Comparison of ENCODE assay signal across 21 mouse cellular contexts in the genomic region with DNA sequence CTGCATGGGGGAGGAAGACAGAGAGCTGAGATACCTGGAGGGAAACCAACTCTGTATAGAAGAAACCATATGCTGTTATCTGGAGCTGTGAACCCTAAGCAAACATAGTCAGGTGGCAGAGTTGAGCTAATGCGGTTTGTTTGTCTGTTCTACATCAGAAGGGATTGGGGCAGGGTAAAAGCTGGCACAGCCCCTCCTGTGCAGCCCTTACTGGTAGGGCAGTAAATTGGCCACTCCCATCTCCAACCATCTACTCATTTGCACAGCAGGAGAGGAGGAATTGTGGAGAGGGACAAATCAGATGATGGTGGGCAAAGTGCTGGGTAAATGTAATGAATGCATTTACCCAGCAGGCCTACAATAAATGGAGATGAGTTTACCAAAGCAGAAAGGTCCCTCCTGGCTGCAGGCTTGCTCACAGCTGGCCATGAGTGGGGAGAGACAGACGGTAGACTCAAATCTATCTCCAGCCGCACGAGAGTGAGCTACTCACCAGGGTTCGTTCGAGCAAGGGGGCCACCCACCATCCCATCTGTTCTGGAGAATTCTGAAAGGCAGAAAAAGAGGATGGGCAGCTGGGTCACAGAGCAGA.
DNase-seq lines count a peak whose midpoint lies in the region; ATAC-seq and TF ChIP-seq lines count a peak whose summit lies in the region.
"Had no signal": no experiment of that assay in that cellular context is flagged by ENCODE, and none has a peak within 500 bp of the region (broad histone marks: within the 10 kb centered on the region; RNA-seq: fewer than 3 reads in every experiment).

No protein-coding gene starts in this region.

- TF ChIP-seq CTCF in hindbrain, postnatal 0 days (IDR thresholded peaks at IDR 0.05; ENCODE audit: low read depth) = no peak
- TF ChIP-seq CTCF in left cerebral cortex, adult 2 months (IDR thresholded peaks at IDR 0.05) = no peak

- H3K4me2 ChIP-seq in hindbrain, postnatal 0 days (ENCODE audit: low read depth, low read length) = no peak overlapping the region
- H3K4me2 ChIP-seq: heart, embryonic 12.5 days; kidney, embryonic 15.5 days; limb, embryonic 15.5 days; neural tube, embryonic 13.5 days had no signal

- WGBS in hindbrain, postnatal 0 days = 31% methylated on average over 6 of the region's 6 CpGs
- 65% methylated on average over 6 of the region's 6 CpGs for WGBS in hindbrain, embryonic 10.5 days
- WGBS in limb, embryonic 10.5 days = 68% methylated on average over 6 of the region's 6 CpGs

- no peaks in the 10 kb centered on the region for H3K36me3 ChIP-seq in hindbrain, postnatal 0 days (ENCODE audit: insufficient read depth, low read length)
- no peaks in the 10 kb centered on the region for H3K36me3 ChIP-seq in hindbrain, embryonic 10.5 days
- H3K36me3 ChIP-seq in limb, embryonic 10.5 days = no peaks in the 10 kb centered on the region
- H3K36me3 ChIP-seq: embryonic facial prominence, embryonic 10.5 days; G1E; heart, embryonic 12.5 days; kidney, embryonic 15.5 days; limb, embryonic 15.5 days; neural tube, embryonic 13.5 days had no signal

- H3K27me3 ChIP-seq in hindbrain, postnatal 0 days (ENCODE audit: insufficient read depth, low read length) = no peaks in the 10 kb centered on the region
- peaks cover 18% of the 10 kb centered on the region; the same call in 1 of the 2 replicates for H3K27me3 ChIP-seq in hindbrain, embryonic 10.5 days (ENCODE audit: insufficient read depth, poor library complexity, severe bottlenecking)
- H3K27me3 ChIP-seq in limb, embryonic 10.5 days (ENCODE audit: low read depth, poor library complexity, severe bottlenecking) = no peaks in the 10 kb centered on the region
- H3K27me3 ChIP-seq: limb, embryonic 15.5 days; megakaryocyte, embryonic 14.5 days; neural tube, embryonic 13.5 days had no signal

- H3K4me3 ChIP-seq in hindbrain, postnatal 0 days (ENCODE audit: low read length) = no peak overlapping the region
- no peak overlapping the region for H3K4me3 ChIP-seq in hindbrain, embryonic 10.5 days
- H3K4me3 ChIP-seq in left cerebral cortex, adult 2 months = no peak overlapping the region
- H3K4me3 ChIP-seq in limb, embryonic 10.5 days = no peak overlapping the region
- H3K4me3 ChIP-seq: embryonic facial prominence, embryonic 10.5 days; heart, embryonic 12.5 days; kidney, embryonic 15.5 days; limb, embryonic 15.5 days; megakaryocyte, embryonic 14.5 days; neural tube, embryonic 13.5 days had no signal

- ATAC-seq in cerebellum, adult (ENCODE audit: insufficient number of reproducible peaks, low FRiP score, low TSS enrichment) = no peak
- peak; percentile 69 for ATAC-seq in hindbrain, postnatal 0 days
- ATAC-seq: CD4-positive, CD25-positive, alpha-beta regulatory T cell, adult 4 months had no signal

- intact Hi-C loops in left cerebral cortex, adult 2 months (cut with DNase I) = no loop called here
- intact Hi-C loops in left cerebral cortex, postnatal 10 days (cut with DNase I) = no loop called here
- intact Hi-C loops in left cerebral cortex, postnatal 4 days (cut with DNase I) = no loop called here

- no peak overlapping the region for H3K9ac ChIP-seq in hindbrain, postnatal 0 days (replicated peaks; ENCODE audit: low read length)
- H3K9ac ChIP-seq: heart, embryonic 12.5 days; kidney, embryonic 15.5 days; limb, embryonic 15.5 days; neural tube, embryonic 13.5 days had no signal

- no peaks in the 10 kb centered on the region for H3K9me3 ChIP-seq in hindbrain, postnatal 0 days (ENCODE audit: low read length)
- no peaks in the 10 kb centered on the region for H3K9me3 ChIP-seq in hindbrain, embryonic 10.5 days
- H3K9me3 ChIP-seq in limb, embryonic 10.5 days (replicated peaks) = no peaks in the 10 kb centered on the region
- H3K9me3 ChIP-seq: embryonic facial prominence, embryonic 10.5 days; heart, embryonic 12.5 days; kidney, embryonic 15.5 days; limb, embryonic 15.5 days; neural tube, embryonic 13.5 days had no signal

- DNase-seq in cerebellum, postnatal 10 days = peak; percentile 46 to 58
- peak; percentile 56 for DNase-seq in hindbrain, postnatal 0 days (ENCODE audit: low spot score)
- no peak for DNase-seq in hindbrain, embryonic 10.5 days (ENCODE audit: low spot score)
- DNase-seq in left cerebral cortex, adult 2 months (ENCODE audit: extremely low spot score in 1 of 2, low spot score in 2 of 2) = no peak
- no peak for DNase-seq in left cerebral cortex, postnatal 10 days (ENCODE audit: extremely low spot score in 1 of 2, low spot score in 2 of 2)
- DNase-seq in left cerebral cortex, postnatal 4 days = peak; percentile 63
- DNase-seq in limb, embryonic 10.5 days (ENCODE audit: low spot score) = no peak
- DNase-seq: cerebellum, adult 11 months; cerebellum, postnatal 25 days; heart, postnatal 36 days; lung, postnatal 10 days; thymus, adult 2 months had no signal

- peaks cover 4% of the 10 kb centered on the region; the same call in 1 of the 2 replicates for H3K4me1 ChIP-seq in hindbrain, postnatal 0 days (ENCODE audit: insufficient read depth, low read length)
- peaks cover 17% of the 10 kb centered on the region for H3K4me1 ChIP-seq in hindbrain, embryonic 10.5 days (replicated peaks)
- peaks cover 32% of the 10 kb centered on the region for H3K4me1 ChIP-seq in limb, embryonic 10.5 days
- H3K4me1 ChIP-seq: heart, embryonic 12.5 days; kidney, embryonic 15.5 days; megakaryocyte, embryonic 14.5 days had no signal

- H3K27ac ChIP-seq in hindbrain, postnatal 0 days = no peak overlapping the region
- H3K27ac ChIP-seq in hindbrain, embryonic 10.5 days = no peak overlapping the region
- H3K27ac ChIP-seq in left cerebral cortex, adult 2 months = peak overlapping the region; percentile 77
- H3K27ac ChIP-seq in limb, embryonic 10.5 days = no peak overlapping the region
- H3K27ac ChIP-seq: embryonic facial prominence, embryonic 10.5 days; kidney, embryonic 15.5 days; limb, embryonic 15.5 days; neural tube, embryonic 13.5 days had no signal

Comparison
In these comparisons a context has a peak if more than half of its experiments do, and no peak if none do; other contexts are left out.
1. DNase-seq: peak in cerebellum, postnatal 10 days (2 of 2), hindbrain, postnatal 0 days (single experiment) and left cerebral cortex, postnatal 4 days (single experiment); none in hindbrain, embryonic 10.5 days (single experiment), left cerebral cortex, adult 2 months (0 of 2), left cerebral cortex, postnatal 10 days (0 of 2) and limb, embryonic 10.5 days (single experiment).